Mouse (Mus musculus) cerebellum, adult 2 months (tissue): ENCODE measurements at regions not wholly inside any gene's neighbourhood (a gene's known extent, or its start where the extent isn't known, plus 50 kb on each side); places are given as distances from the start of the nearest gene placed in this dataset.

Experiments used
- CTCF ChIP-seq: fragments of 200-500 bp; IDR thresholded peaks from 2 replicates; pipeline ENCODE4 v1.5.1; 2011; ENCODE audit warnings: low read depth, mild to moderate bottlenecking, control low read depth, low read length, moderate library complexity, borderline replicate concordance; ENCODE audit not compliant: insufficient read depth
- POLR2A ChIP-seq: fragments of 200-500 bp; IDR thresholded peaks from 2 replicates; pipeline ENCODE4 v1.6.1; 2011; ENCODE audit warnings: low read length, control low read depth, borderline replicate concordance; ENCODE audit not compliant: insufficient read depth

DNA sequence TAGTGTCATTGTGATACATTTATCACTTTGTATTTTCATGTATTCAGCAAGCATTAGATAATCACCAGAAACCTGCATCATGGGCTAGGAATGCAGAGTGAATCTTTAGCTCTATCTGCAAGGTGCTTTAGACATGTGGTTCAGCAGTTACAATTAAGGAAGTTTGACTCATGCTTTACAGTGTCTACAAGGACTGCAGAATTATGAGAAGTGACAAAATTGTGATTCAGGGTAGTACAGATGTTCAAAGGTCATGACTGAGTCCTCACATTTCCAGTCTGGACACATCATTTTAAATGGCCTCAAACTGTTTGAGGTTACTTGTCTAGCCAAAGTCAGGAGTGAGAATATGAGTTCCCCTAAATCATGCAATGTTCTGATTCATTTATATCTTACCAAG, 171.3 kb upstream of the Pappa start:
- no peak for TF ChIP-seq CTCF
- no peak for TF ChIP-seq POLR2A
